Mouse (Mus musculus) MEL (cell line): Measurements from ENCODE around the gene Nudt3. TPM values are rescaled to one million over a fixed set of nuclear protein-coding genes. Genes with fewer than 3 reads are reported as not detected.

Source experiments
- DNase-seq: peaks from one replicate; pipeline ENCODE4 v3.0.0; 2011; ENCODE audit warnings: low read depth, low spot score
- H3K27ac ChIP-seq: 2 replicates; pipeline ENCODE4 v1.5.1; 2012; ENCODE audit warnings: low read depth, mild to moderate bottlenecking, control low read depth, low read length, moderate library complexity; ENCODE audit not compliant: control insufficient read depth
- H3K27me3 ChIP-seq, 2 experiments: fragments of 150-350 bp in 1 of 2; sonication (generic) in 1 of 2; 2 replicates each; pipeline ENCODE4 v1.6.1; 2012; ENCODE audit warnings: low read length in 2 of 2, mild to moderate bottlenecking in 2 of 2, improper control_type of control experiment in 1 of 2, moderate library complexity in 1 of 2; ENCODE audit not compliant: insufficient read depth in 2 of 2, control insufficient read depth in 1 of 2
- H3K36me3 ChIP-seq, 2 experiments: 2 replicates each; pipeline ENCODE4 v1.6.1; 2012 to 2014; ENCODE audit warnings: low read length in 2 of 2, improper control_type of control experiment in 1 of 2, inconsistent platforms in 1 of 2, mild to moderate bottlenecking in 1 of 2; ENCODE audit not compliant: insufficient read depth in 2 of 2, control insufficient read depth in 1 of 2
- H3K4me1 ChIP-seq, 2 experiments: fragments of 150-350 bp in 1 of 2; sonication (generic) in 1 of 2; 2 replicates each; pipeline ENCODE4 v1.6.1; 2012; ENCODE audit warnings: low read length in 2 of 2, improper control_type of control experiment in 1 of 2, mild to moderate bottlenecking in 1 of 2; ENCODE audit not compliant: insufficient read depth in 2 of 2, control insufficient read depth in 1 of 2
- H3K4me3 ChIP-seq, 2 experiments: fragments of 150-350 bp in 1 of 2; sonication (generic) in 1 of 2; 2 replicates each; pipeline ENCODE4 v1.5.1; 2012; ENCODE audit warnings: low read depth in 2 of 2, low read length in 2 of 2, mild to moderate bottlenecking in 2 of 2, moderate library complexity in 2 of 2, control low read depth in 1 of 2, improper control_type of control experiment in 1 of 2; ENCODE audit not compliant: control insufficient read depth in 1 of 2, insufficient read depth in 1 of 2
- H3K79me2 ChIP-seq: 2 replicates; pipeline ENCODE4 v1.6.1; 2012; ENCODE audit warnings: mild to moderate bottlenecking, low read length, moderate library complexity; ENCODE audit not compliant: control insufficient read depth, poor library complexity, insufficient read depth
- H3K9ac ChIP-seq: 2 replicates; pipeline ENCODE4 v1.6.1; 2012; ENCODE audit warnings: low read depth, mild to moderate bottlenecking, control low read depth, low read length, moderate library complexity; ENCODE audit not compliant: control insufficient read depth, poor library complexity, severe bottlenecking
- H3K9me3 ChIP-seq: fragments of 150-350 bp; sonication (generic); replicated peaks from 2 replicates; pipeline ENCODE4 v1.6.1; 2012; ENCODE audit warnings: mild to moderate bottlenecking, low read length, improper control_type of control experiment, moderate library complexity; ENCODE audit not compliant: insufficient read depth
- BHLHE40 ChIP-seq: IDR thresholded peaks from 2 replicates; pipeline ENCODE4 v1.6.1; 2012; ENCODE audit warnings: low read depth, mild to moderate bottlenecking, inconsistent platforms, low read length, improper control_type of control experiment, borderline replicate concordance
- CHD1 ChIP-seq: IDR thresholded peaks from 2 replicates; pipeline ENCODE4 v1.6.1; 2012; ENCODE audit warnings: low read depth, mild to moderate bottlenecking, inconsistent platforms, low read length, improper control_type of control experiment
- CTCF ChIP-seq, 3 experiments: IDR thresholded peaks in 2 of 3; conservative IDR thresholded peaks in 1 of 3; 2 replicates each; pipeline ENCODE4 v1.5.1; 2011 to 2012; ENCODE audit warnings: low read length in 3 of 3, low read depth in 2 of 3, mild to moderate bottlenecking in 2 of 3, improper control_type of control experiment in 1 of 3, inconsistent platforms in 1 of 3, mixed read lengths in 1 of 3, moderate library complexity in 1 of 3; ENCODE audit not compliant: control insufficient read depth in 1 of 3, insufficient read depth in 1 of 3, poor library complexity in 1 of 3, severe bottlenecking in 1 of 3
- E2F4 ChIP-seq: IDR thresholded peaks from 2 replicates; pipeline ENCODE4 v1.6.1; 2011; ENCODE audit warnings: low read depth, low read length, improper control_type of control experiment, borderline replicate concordance
- EP300 ChIP-seq, 2 experiments: IDR thresholded peaks; 2 replicates each; pipeline ENCODE4 v1.6.1; 2011; ENCODE audit warnings: improper control_type of control experiment in 2 of 2, low read length in 2 of 2, low read depth in 1 of 2, mild to moderate bottlenecking in 1 of 2
- GABPA ChIP-seq: IDR thresholded peaks from 2 replicates; pipeline ENCODE4 v1.6.1; 2012; ENCODE audit warnings: low read depth, mild to moderate bottlenecking, inconsistent platforms, low read length, improper control_type of control experiment, moderate library complexity
- HCFC1 ChIP-seq: IDR thresholded peaks from 2 replicates; pipeline ENCODE4 v1.6.1; 2012; ENCODE audit warnings: low read depth, mild to moderate bottlenecking, inconsistent platforms, low read length, improper control_type of control experiment, moderate library complexity
- JUND ChIP-seq: IDR thresholded peaks from 2 replicates; pipeline ENCODE4 v1.6.1; 2011; ENCODE audit warnings: low read depth, mild to moderate bottlenecking, improper control_type of control experiment, low read length
- KAT2A ChIP-seq: conservative IDR thresholded peaks from 2 replicates; pipeline ENCODE4 v1.6.1; 2012; ENCODE audit warnings: low read depth, low read length, improper control_type of control experiment, inconsistent platforms
- MAFK ChIP-seq: IDR thresholded peaks from 2 replicates; pipeline ENCODE4 v1.6.1; 2011; ENCODE audit warnings: low read depth, mild to moderate bottlenecking, low read length, improper control_type of control experiment, borderline replicate concordance
- MAZ ChIP-seq: IDR thresholded peaks from 2 replicates; pipeline ENCODE4 v1.6.1; 2012; ENCODE audit warnings: low read depth, mild to moderate bottlenecking, inconsistent platforms, low read length, improper control_type of control experiment
- MXI1 ChIP-seq: IDR thresholded peaks from 2 replicates; pipeline ENCODE4 v1.6.1; 2011; ENCODE audit warnings: mild to moderate bottlenecking, low read depth, low read length, improper control_type of control experiment
- MYC ChIP-seq: IDR thresholded peaks from 2 replicates; pipeline ENCODE4 v1.6.1; 2011; ENCODE audit warnings: low read depth, mild to moderate bottlenecking, low read length, improper control_type of control experiment, moderate library complexity
- NELFE ChIP-seq: IDR thresholded peaks from 2 replicates; pipeline ENCODE4 v1.6.1; 2011; ENCODE audit warnings: low read depth, low read length, improper control_type of control experiment
- NRF1 ChIP-seq: IDR thresholded peaks from 2 replicates; pipeline ENCODE4 v1.6.1; 2014; ENCODE audit warnings: low read depth, mild to moderate bottlenecking, inconsistent platforms, low read length, improper control_type of control experiment, moderate library complexity; ENCODE audit not compliant: poor library complexity, insufficient read depth, severe bottlenecking
- POLR2A ChIP-seq, 2 experiments: IDR thresholded peaks; 2 replicates each; pipeline ENCODE4 v1.6.1; 2011 to 2012; ENCODE audit warnings: low read length in 2 of 2, mild to moderate bottlenecking in 2 of 2, control low read depth in 1 of 2, improper control_type of control experiment in 1 of 2, low read depth in 1 of 2, moderate library complexity in 1 of 2; ENCODE audit not compliant: control insufficient read depth in 1 of 2, insufficient read depth in 1 of 2, poor library complexity in 1 of 2
- POLR2AphosphoS2 ChIP-seq: IDR thresholded peaks from 2 replicates; pipeline ENCODE4 v1.6.1; 2011; ENCODE audit warnings: low read length, improper control_type of control experiment
- RAD21 ChIP-seq: IDR thresholded peaks from 2 replicates; pipeline ENCODE4 v1.6.1; 2011; ENCODE audit warnings: mild to moderate bottlenecking, low read depth, low read length, improper control_type of control experiment
- RCOR1 ChIP-seq: IDR thresholded peaks from 2 replicates; pipeline ENCODE4 v1.6.1; 2012; ENCODE audit warnings: low read depth, mild to moderate bottlenecking, inconsistent platforms, low read length, improper control_type of control experiment
- SIN3A ChIP-seq: IDR thresholded peaks from 2 replicates; pipeline ENCODE4 v1.6.1; 2012; ENCODE audit warnings: low read length, improper control_type of control experiment, inconsistent platforms
- TAL1 ChIP-seq: IDR thresholded peaks from 2 replicates; pipeline ENCODE4 v1.6.1; 2012; ENCODE audit warnings: mild to moderate bottlenecking, inconsistent platforms, low read length, moderate library complexity, mixed read lengths
- TCF12 ChIP-seq: IDR thresholded peaks from 2 replicates; pipeline ENCODE4 v1.6.1; 2014; ENCODE audit warnings: low read depth, mild to moderate bottlenecking, inconsistent platforms, low read length, improper control_type of control experiment, moderate library complexity
- UBTF ChIP-seq: IDR thresholded peaks from 2 replicates; pipeline ENCODE4 v1.6.1; 2012; ENCODE audit warnings: low read depth, mild to moderate bottlenecking, inconsistent platforms, low read length, improper control_type of control experiment, moderate library complexity, borderline replicate concordance; ENCODE audit not compliant: insufficient read depth
- USF1 ChIP-seq: IDR thresholded peaks from 2 replicates; pipeline ENCODE4 v1.6.1; 2014; ENCODE audit warnings: low read depth, mild to moderate bottlenecking, inconsistent platforms, low read length, improper control_type of control experiment, moderate library complexity
- USF2 ChIP-seq, 2 experiments: IDR thresholded peaks; 2 replicates each; pipeline ENCODE4 v1.6.1; 2011 to 2012; ENCODE audit warnings: improper control_type of control experiment in 2 of 2, low read length in 2 of 2, borderline replicate concordance in 1 of 2, inconsistent platforms in 1 of 2, low read depth in 1 of 2, mild to moderate bottlenecking in 1 of 2; ENCODE audit not compliant: insufficient read depth in 1 of 2
- ZC3H11A ChIP-seq: IDR thresholded peaks from 2 replicates; pipeline ENCODE4 v1.6.1; 2012; ENCODE audit warnings: low read depth, mild to moderate bottlenecking, inconsistent platforms, low read length, improper control_type of control experiment
- ZKSCAN1 ChIP-seq: IDR thresholded peaks from 2 replicates; pipeline ENCODE4 v1.6.1; 2012; ENCODE audit warnings: low read depth, mild to moderate bottlenecking, inconsistent platforms, low read length, improper control_type of control experiment, moderate library complexity
- ZMIZ1 ChIP-seq: IDR thresholded peaks from 2 replicates; pipeline ENCODE4 v1.6.1; 2012; ENCODE audit warnings: low read depth, mild to moderate bottlenecking, inconsistent platforms, low read length, improper control_type of control experiment, moderate library complexity
- ZNF384 ChIP-seq: IDR thresholded peaks from 2 replicates; pipeline ENCODE4 v1.6.1; 2012; ENCODE audit warnings: low read depth, mild to moderate bottlenecking, inconsistent platforms, low read length, improper control_type of control experiment
- polyA plus RNA-seq, 2 experiments: library from polyadenylated mRNA; stranded (reverse) in 1 of 2; unstranded in 1 of 2; fragments of >175 nt in 1 of 2; fragments of >200 nt in 1 of 2; gene quantifications; 2 replicates each; pipeline versions ENCODE4 v1.2.1 to v1.2.4; 2012; ENCODE audit warnings: low replicate concordance in 2 of 2, low read depth in 1 of 2; ENCODE audit not compliant: insufficient read length in 2 of 2, insufficient read depth in 1 of 2, missing spikeins in 1 of 2
- total RNA-seq: library from RNA; depleted of rRNA; stranded (reverse); fragments of 300-350 nt; gene quantifications from 2 replicates; pipeline ENCODE4 v1.2.3, GENCODE M21; 2012

Gene Nudt3
- total and polyA plus RNA-seq, 3 experiments: 96.5 to 258 (median 97.0) TPM

GRCm38 (mm10) chr17:27586661-27587060 is 36.6 kb downstream of the Nudt3 start:
- no peak for TF ChIP-seq USF2 (IDR thresholded peaks at IDR 0.05; ENCODE audit: borderline replicate concordance in 1 of 2, insufficient read depth in 1 of 2, low read depth in 1 of 2, low read length in 2 of 2)
- no peak for TF ChIP-seq JUND
- TF ChIP-seq NELFE: no peak
- TF ChIP-seq UBTF: no peak
- Histone ChIP-seq H3K4me3 (no peak overlapping the region), H3K4me1 (peaks cover 22 to 31% of the 10 kb centered on the region in 2 experiments), H3K36me3 (peaks cover 7 to 32% of the 10 kb centered on the region in 2 experiments), H3K27ac (no peak overlapping the region), H3K9ac (no peak overlapping the region), H3K27me3 (no peaks in the 10 kb centered on the region), H3K9me3 (no peaks in the 10 kb centered on the region), H3K79me2 (peaks cover 2% of the 10 kb centered on the region; the same call in 1 of the 2 replicates)
- no peak for DNase-seq

- DNase-seq: peak; percentile 86
- H3K27me3 ChIP-seq: no peaks in the 10 kb centered on the region
- H3K79me2 ChIP-seq: peaks cover 2% of the 10 kb centered on the region; the same call in 1 of the 2 replicates
- no peaks in the 10 kb centered on the region for H3K9me3 ChIP-seq
- H3K4me3 ChIP-seq: no peak overlapping the region
- peak overlapping the region; percentile 86 for H3K27ac ChIP-seq
- peaks cover 16 to 19% of the 10 kb centered on the region in 2 experiments for H3K4me1 ChIP-seq
- H3K9ac ChIP-seq: no peak overlapping the region; the same call in none of the 2 replicates
- peaks cover 7 to 22% of the 10 kb centered on the region in 2 experiments for H3K36me3 ChIP-seq
- TF ChIP-seq JUND (no peak), BHLHE40 (peak; percentile 72; the same call in 1 of the 2 replicates), E2F4 (no peak), ZNF384 (no peak), EP300 (IDR thresholded peaks at IDR 0.05; ENCODE audit: low read depth in 1 of 2, low read length in 2 of 2) (peak in 1 of 2 experiments; percentile 11; a peak in 3 of 4 replicates), USF1 (peak; percentile 83), TAL1 (peak; percentile 68), HCFC1 (no peak), CTCF (IDR thresholded peaks at IDR 0.05 in 2 of 3, conservative IDR thresholded peaks at IDR 0.05 in 1 of 3; ENCODE audit: control insufficient read depth in 1 of 3, insufficient read depth in 1 of 3, low read depth in 2 of 3, low read length in 3 of 3, poor library complexity in 1 of 3, severe bottlenecking in 1 of 3) (no peak), ZC3H11A (no peak), TCF12 (no peak), GABPA (no peak), MXI1 (peak; percentile 95), SIN3A (peak; percentile 53; the same call in 1 of the 2 replicates), POLR2AphosphoS2 (no peak), POLR2A (IDR thresholded peaks at IDR 0.05; ENCODE audit: control insufficient read depth in 1 of 2, insufficient read depth in 1 of 2, low read depth in 1 of 2, low read length in 2 of 2, poor library complexity in 1 of 2) (no peak), NRF1 (0 out of 2 replicates have a peak, but pooled peaks have one; percentile 9), RAD21 (no peak), MAZ (no peak), KAT2A (no peak), CHD1 (no peak), MYC (peak; percentile 68; the same call in 1 of the 2 replicates), ZMIZ1 (no peak), NELFE (no peak), RCOR1 (no peak), UBTF (no peak), MAFK (no peak), ZKSCAN1 (no peak; the same call in 1 of the 2 replicates)
These were observed 40.0 kb downstream of the Nudt3 start for GRCm38 (mm10) chr17:27583185-27583894.
